In the genomic region with DNA sequence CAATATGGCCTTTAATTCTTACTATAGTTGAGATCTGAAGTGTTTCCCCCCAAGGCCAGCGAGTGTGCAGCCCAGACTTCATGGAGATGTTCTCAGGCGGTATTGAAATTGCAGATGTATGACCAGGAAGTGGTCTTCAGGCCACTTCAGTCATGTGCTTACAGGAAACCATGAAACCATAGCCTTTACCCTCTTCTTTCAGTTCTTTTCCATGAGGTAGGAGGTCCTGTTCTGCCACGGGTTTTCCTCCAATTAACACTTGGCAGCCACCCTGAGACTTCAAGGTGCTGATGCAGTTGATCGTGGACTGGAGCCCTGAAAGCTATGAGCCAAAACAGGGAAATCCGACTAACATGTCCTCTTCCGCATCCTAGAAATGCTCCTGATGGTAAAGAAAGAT, we compare ENCODE assay signal across 24 mouse cellular contexts. TPM values are rescaled to one million over a fixed set of nuclear protein-coding genes. Genes with fewer than 3 reads are reported as not detected.
"Had no signal": no experiment of that assay in that cellular context is flagged by ENCODE, and none has a peak within 500 bp of the region (broad histone marks: within the 10 kb centered on the region; RNA-seq: fewer than 3 reads in every experiment).

No protein-coding gene starts in this region.

- H3K9me3 ChIP-seq: lung, embryonic 15.5 days; midbrain, embryonic 10.5 days; midbrain, embryonic 12.5 days; midbrain, embryonic 15.5 days; neural tube, embryonic 12.5 days; stomach, embryonic 15.5 days had no signal

- H3K27ac ChIP-seq: lung, embryonic 15.5 days; macrophage; midbrain, embryonic 10.5 days; midbrain, embryonic 12.5 days; midbrain, embryonic 15.5 days; neural tube, embryonic 12.5 days; stomach, embryonic 15.5 days; stomach, postnatal 0 days had no signal

- H3K4me2 ChIP-seq: lung, embryonic 15.5 days; midbrain, embryonic 12.5 days; midbrain, embryonic 15.5 days; neural tube, embryonic 12.5 days; stomach, embryonic 15.5 days had no signal

- H3K27me3 ChIP-seq: lung, embryonic 15.5 days; midbrain, embryonic 12.5 days; midbrain, embryonic 15.5 days; neural tube, embryonic 12.5 days; stomach, embryonic 15.5 days had no signal

- H3K4me1 ChIP-seq: lung, embryonic 15.5 days; midbrain, embryonic 10.5 days; midbrain, embryonic 12.5 days; midbrain, embryonic 15.5 days; neural tube, embryonic 12.5 days; stomach, embryonic 15.5 days had no signal

- H3K4me3 ChIP-seq: lung, embryonic 15.5 days; midbrain, embryonic 10.5 days; midbrain, embryonic 12.5 days; midbrain, embryonic 15.5 days; neural tube, embryonic 12.5 days; stomach, embryonic 15.5 days had no signal

- DNase-seq: liver, postnatal 0 days; lung, adult 2 months; lung, postnatal 14 days; lung, postnatal 36 days; right cerebral cortex, postnatal 14 days; thymus, adult 2 months; thymus, postnatal 25 days; thymus, postnatal 4 days had no signal

- H3K9ac ChIP-seq: liver, postnatal 0 days; lung, embryonic 15.5 days; midbrain, embryonic 12.5 days; midbrain, embryonic 15.5 days; neural tube, embryonic 12.5 days; stomach, embryonic 15.5 days had no signal

- H3K36me3 ChIP-seq: lung, embryonic 15.5 days; midbrain, embryonic 10.5 days; midbrain, embryonic 12.5 days; midbrain, embryonic 15.5 days; neural tube, embryonic 12.5 days; stomach, embryonic 15.5 days had no signal

- ATAC-seq: liver, postnatal 0 days; lung, postnatal 0 days; midbrain, embryonic 15.5 days had no signal

RNA-seq across cellular contexts. Expression of gene Itprid1, which starts 7.0 kb away (rescaled TPM):
- total RNA-seq: megakaryocyte, adult 5-6 weeks; megakaryocyte-erythroid progenitor cell, adult 5-6 weeks; midbrain, postnatal 0 days; monocyte, adult 5-6 weeks; neutrophil, adult 5-6 weeks had no signal
- polyA plus RNA-seq: liver, postnatal 0 days; macrophage; midbrain, embryonic 10.5 days; midbrain, embryonic 12.5 days; midbrain, embryonic 15.5 days; midbrain, postnatal 0 days; neural tube, embryonic 12.5 days; spleen, adult 2 months; testis, adult 2 months had no signal
